Mouse (Mus musculus): ENCODE data around the gene Rsph3b. TPM values are rescaled to one million over a fixed set of nuclear protein-coding genes. Genes with fewer than 3 reads are reported as not detected.

The Rsph3b gene
- polyA plus RNA-seq, 1 experiment: 1.2 TPM

DNA sequence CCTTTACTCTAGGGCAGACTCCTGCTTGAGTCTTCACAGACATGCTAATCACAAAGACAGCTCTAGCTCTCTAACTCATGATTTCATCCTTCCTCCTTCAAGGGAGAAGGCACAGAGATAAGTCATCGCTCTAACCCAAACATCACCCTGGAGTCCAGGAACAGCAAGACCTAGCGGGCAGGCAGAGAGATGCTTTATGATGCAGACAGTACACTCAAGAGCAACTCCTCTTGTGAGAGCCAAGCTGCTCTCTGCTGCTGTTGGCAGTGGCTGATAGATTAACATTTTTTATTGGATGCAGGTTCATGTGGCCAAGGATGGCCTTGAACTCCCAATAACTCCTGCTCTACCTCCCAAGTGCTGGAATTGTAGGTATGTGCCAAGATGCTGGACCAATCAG lies 77.1 kb downstream of the Rsph3b start:
- no peaks in the 10 kb centered on the region for H3K27me3 ChIP-seq (ENCODE audit: control insufficient read depth)
- no peak overlapping the region for H3K4me3 ChIP-seq (replicated peaks)
- H3K36me3 ChIP-seq (ENCODE audit: control insufficient read depth): no peaks in the 10 kb centered on the region
- H3K4me1 ChIP-seq (ENCODE audit: control insufficient read depth): no peaks in the 10 kb centered on the region
- no peak for TF ChIP-seq GATA1 (IDR thresholded peaks at IDR 0.05; ENCODE audit: low read length)
- no peak for TF ChIP-seq TAL1 (IDR thresholded peaks at IDR 0.05; ENCODE audit: low read length)
- no peaks in the 10 kb centered on the region for H3K9me3 ChIP-seq (ENCODE audit: control insufficient read depth, low read length)

DNA sequence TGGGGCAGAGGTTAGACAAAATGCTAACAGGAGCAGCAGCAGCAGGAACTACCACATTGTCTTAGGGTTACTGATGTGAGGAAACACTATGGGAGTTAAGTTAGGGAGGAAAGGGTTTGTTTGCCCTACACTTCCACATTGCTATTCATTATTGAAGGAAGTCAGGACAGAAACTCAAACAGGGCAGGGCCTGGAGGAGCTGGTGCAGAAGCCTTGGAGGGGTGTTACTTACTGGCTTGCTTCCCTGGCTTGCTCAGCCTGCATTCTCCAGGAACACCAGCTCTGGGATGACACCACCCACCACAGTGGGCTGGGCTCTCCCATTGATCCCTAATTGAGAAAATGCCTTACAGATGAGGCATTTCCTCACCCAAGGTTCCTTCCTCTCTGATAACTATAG lies 79.7 kb downstream of the Rsph3b start:
- TF ChIP-seq GATA1 (IDR thresholded peaks at IDR 0.05; ENCODE audit: low read length) (no peak), TAL1 (IDR thresholded peaks at IDR 0.05; ENCODE audit: low read length) (no peak)
- Histone ChIP-seq H3K4me3 (replicated peaks) (no peak overlapping the region), H3K4me1 (ENCODE audit: control insufficient read depth) (no peaks in the 10 kb centered on the region)

DNA sequence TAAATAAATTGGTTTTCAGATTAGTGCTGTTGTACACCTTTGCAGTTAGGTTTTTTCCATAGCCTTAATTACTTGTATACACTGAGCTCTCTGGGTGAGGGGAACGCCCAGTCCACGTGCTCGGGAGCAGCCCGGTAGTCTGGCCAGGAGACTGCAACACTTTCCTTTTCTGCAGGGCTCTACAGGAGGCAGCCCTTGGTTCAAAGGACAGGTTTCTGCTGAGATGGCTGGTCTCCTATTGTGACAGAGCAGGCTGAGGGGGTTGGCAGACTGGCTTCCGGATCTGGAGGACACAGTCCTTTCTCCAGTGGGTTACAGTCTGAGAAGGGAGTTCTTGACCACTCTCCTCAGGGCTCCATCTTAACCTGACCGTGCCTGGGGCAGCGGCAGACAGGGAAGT lies 80.7 kb downstream of the Rsph3b start:
- H3K27me3 ChIP-seq (ENCODE audit: control insufficient read depth): peaks cover 20% of the 10 kb centered on the region
- no peaks in the 10 kb centered on the region for H3K9me3 ChIP-seq (ENCODE audit: control insufficient read depth, low read length)
- no peaks in the 10 kb centered on the region for H3K4me1 ChIP-seq (ENCODE audit: control insufficient read depth)
- no peak overlapping the region for H3K4me3 ChIP-seq (replicated peaks)
- no peaks in the 10 kb centered on the region for H3K36me3 ChIP-seq (ENCODE audit: control insufficient read depth)
- TF ChIP-seq TAL1 (IDR thresholded peaks at IDR 0.05; ENCODE audit: low read length) (no peak), GATA1 (IDR thresholded peaks at IDR 0.05; ENCODE audit: low read length) (no peak)

More for the DNA sequence above, 79.7 kb downstream of the Rsph3b start:
- H3K36me3 ChIP-seq (ENCODE audit: control insufficient read depth): no peaks in the 10 kb centered on the region
- H3K27me3 ChIP-seq (ENCODE audit: control insufficient read depth): peaks cover 10% of the 10 kb centered on the region
- H3K9me3 ChIP-seq (ENCODE audit: control insufficient read depth, low read length): no peaks in the 10 kb centered on the region

DNA sequence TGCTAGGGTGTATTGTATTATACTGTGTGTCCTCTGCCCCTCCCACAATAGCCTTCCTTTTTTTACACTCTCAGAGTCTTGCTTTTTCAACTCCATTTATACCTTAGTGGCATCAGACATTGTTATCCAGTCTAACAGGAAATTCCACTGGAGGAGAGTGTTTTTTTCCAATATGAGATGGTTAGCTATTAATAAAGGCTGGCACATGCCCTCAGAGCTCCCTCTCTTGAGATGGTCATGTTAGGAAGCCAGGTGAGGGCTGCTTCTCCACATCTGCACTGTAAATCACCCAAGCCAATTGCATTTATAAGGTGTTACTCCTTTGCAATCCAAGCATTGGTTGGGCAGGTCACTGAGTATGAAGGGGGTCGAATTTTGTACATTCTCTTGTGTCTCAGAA lies 81.9 kb downstream of the Rsph3b start:
- TF ChIP-seq GATA1 (IDR thresholded peaks at IDR 0.05; ENCODE audit: low read length) (no peak), TAL1 (IDR thresholded peaks at IDR 0.05; ENCODE audit: low read length) (no peak)
- Histone ChIP-seq H3K4me3 (replicated peaks) (no peak overlapping the region), H3K36me3 (ENCODE audit: control insufficient read depth) (no peaks in the 10 kb centered on the region), H3K4me1 (ENCODE audit: control insufficient read depth) (peaks cover 2% of the 10 kb centered on the region), H3K9me3 (ENCODE audit: control insufficient read depth, low read length) (no peaks in the 10 kb centered on the region), H3K27me3 (ENCODE audit: control insufficient read depth) (peaks cover 32% of the 10 kb centered on the region)

DNA sequence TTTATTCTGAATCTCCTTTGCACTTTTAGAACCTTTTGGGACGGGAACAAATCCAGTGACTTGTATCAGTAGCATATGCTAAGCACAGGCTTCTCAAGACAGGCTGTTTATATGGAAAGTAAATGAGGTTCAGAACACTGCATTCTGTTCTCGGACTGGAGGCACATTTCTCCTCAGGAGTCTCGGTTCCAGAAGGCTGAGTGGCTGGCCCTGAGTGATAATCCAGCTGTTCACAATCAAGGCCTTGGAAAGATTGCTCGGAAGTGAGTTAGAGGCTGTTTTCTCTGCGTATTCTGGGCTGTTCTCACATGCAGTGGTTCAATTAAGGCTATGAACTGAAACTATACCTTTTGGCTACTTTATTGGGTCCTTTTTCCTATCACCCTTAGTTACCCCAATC lies 82.9 kb downstream of the Rsph3b start:
- no peak for TF ChIP-seq TAL1 (IDR thresholded peaks at IDR 0.05; ENCODE audit: low read length)
- no peak for TF ChIP-seq GATA1 (IDR thresholded peaks at IDR 0.05; ENCODE audit: low read length)
- no peak overlapping the region for H3K4me3 ChIP-seq (replicated peaks)
- peaks cover 4% of the 10 kb centered on the region for H3K4me1 ChIP-seq (ENCODE audit: control insufficient read depth)
- H3K9me3 ChIP-seq (ENCODE audit: control insufficient read depth, low read length): no peaks in the 10 kb centered on the region
- peaks cover 42% of the 10 kb centered on the region for H3K27me3 ChIP-seq (ENCODE audit: control insufficient read depth)
- no peaks in the 10 kb centered on the region for H3K36me3 ChIP-seq (ENCODE audit: control insufficient read depth)

DNA sequence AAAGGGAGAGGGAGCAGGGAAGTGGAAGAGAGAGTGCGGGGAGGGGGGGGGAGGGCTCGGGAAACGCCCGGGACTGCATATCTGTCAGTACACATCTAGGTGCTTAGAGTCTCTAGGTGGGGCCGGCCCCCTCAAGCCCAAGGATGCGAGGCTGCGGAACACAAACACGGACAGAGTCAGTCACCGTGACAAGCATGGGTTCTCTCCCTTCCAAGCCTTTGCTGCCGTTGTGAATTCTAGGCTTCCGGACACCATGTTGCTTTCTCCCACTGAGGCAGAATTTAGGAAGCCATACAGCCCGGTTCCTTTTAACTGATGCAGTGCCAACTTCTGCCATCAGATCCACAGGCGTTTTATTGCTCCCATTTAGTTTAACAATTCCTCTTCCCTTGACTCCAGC lies 83.6 kb downstream of the Rsph3b start:
- Histone ChIP-seq H3K4me1 (ENCODE audit: control insufficient read depth) (peaks cover 4% of the 10 kb centered on the region), H3K4me3 (replicated peaks) (no peak overlapping the region), H3K9me3 (ENCODE audit: control insufficient read depth, low read length) (no peaks in the 10 kb centered on the region), H3K36me3 (ENCODE audit: control insufficient read depth) (no peaks in the 10 kb centered on the region), H3K27me3 (ENCODE audit: control insufficient read depth) (peaks cover 49% of the 10 kb centered on the region)
- no peak for TF ChIP-seq TAL1 (IDR thresholded peaks at IDR 0.05; ENCODE audit: low read length)
- TF ChIP-seq GATA1 (IDR thresholded peaks at IDR 0.05; ENCODE audit: low read length): no peak

DNA sequence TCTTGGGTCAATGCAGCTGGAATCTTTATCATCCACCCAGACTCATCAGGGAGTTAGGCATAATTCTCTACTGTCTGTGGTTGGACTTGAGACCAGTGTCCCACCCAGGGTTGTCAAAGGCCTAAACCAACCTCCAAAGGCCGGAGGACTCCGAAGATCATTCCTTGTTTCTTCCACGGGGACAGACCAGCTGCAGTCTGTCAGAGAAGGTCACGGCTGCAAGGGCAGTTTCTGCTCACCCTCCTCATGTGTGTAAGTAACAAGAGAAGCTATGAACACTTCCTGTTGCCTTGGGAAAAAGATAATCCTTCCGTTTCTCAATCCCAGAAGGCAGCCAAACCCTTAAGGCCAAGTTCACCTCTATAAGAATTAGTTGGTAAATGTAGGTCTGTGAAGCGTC lies 85.0 kb downstream of the Rsph3b start:
- H3K9me3 ChIP-seq (ENCODE audit: control insufficient read depth, low read length): no peaks in the 10 kb centered on the region
- no peak overlapping the region for H3K4me3 ChIP-seq (replicated peaks)
- H3K4me1 ChIP-seq (ENCODE audit: control insufficient read depth): peaks cover 4% of the 10 kb centered on the region
- H3K27me3 ChIP-seq (ENCODE audit: control insufficient read depth): peaks cover 53% of the 10 kb centered on the region
- TF ChIP-seq TAL1 (IDR thresholded peaks at IDR 0.05; ENCODE audit: low read length): no peak
- no peak for TF ChIP-seq GATA1 (IDR thresholded peaks at IDR 0.05; ENCODE audit: low read length)
- H3K36me3 ChIP-seq (ENCODE audit: control insufficient read depth): no peaks in the 10 kb centered on the region

DNA sequence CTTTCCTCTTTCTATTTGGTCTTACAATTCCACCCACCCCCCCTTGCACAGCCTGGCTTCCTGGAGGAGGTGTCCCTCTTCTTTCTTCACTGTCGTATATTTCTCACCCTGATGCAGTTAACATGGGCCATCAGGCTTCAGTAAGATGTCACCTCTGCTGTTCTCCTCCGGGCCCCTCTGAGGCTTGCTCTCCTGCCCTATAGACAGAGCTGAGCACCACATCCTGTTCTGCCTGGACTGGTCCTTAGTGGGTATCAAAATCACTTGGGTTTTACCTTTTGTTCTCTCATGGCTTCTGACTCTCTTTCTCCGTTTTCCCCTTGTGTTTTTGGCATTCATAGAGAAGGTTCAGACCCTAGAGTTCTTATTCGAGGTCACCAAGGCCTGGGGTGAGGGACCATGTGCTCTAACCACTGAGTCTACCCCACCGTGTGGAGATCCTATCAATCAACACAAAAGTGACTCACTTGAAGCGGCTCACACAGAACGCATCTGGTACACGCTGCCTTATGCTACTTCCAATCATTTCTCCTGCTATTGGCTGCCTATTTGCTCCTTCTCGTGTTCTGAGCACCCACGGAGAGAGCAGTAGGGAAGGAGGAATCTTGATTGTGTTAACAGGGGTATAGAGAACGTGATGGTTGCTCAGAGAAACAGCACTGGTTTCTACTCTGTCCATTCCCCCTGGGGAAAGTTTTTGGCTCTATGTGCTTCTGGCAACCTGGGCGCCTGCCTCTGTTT lies 86.3 kb downstream of the Rsph3b start:
- H3K4me3 ChIP-seq (replicated peaks): no peak overlapping the region
- H3K36me3 ChIP-seq (ENCODE audit: control insufficient read depth): no peaks in the 10 kb centered on the region
- H3K9me3 ChIP-seq (ENCODE audit: control insufficient read depth, low read length): no peaks in the 10 kb centered on the region
- H3K4me1 ChIP-seq (ENCODE audit: control insufficient read depth): peaks cover 4% of the 10 kb centered on the region
- peaks cover 53% of the 10 kb centered on the region for H3K27me3 ChIP-seq (ENCODE audit: control insufficient read depth)
- TF ChIP-seq TAL1 (IDR thresholded peaks at IDR 0.05; ENCODE audit: low read length) (no peak), GATA1 (IDR thresholded peaks at IDR 0.05; ENCODE audit: low read length) (no peak)

DNA sequence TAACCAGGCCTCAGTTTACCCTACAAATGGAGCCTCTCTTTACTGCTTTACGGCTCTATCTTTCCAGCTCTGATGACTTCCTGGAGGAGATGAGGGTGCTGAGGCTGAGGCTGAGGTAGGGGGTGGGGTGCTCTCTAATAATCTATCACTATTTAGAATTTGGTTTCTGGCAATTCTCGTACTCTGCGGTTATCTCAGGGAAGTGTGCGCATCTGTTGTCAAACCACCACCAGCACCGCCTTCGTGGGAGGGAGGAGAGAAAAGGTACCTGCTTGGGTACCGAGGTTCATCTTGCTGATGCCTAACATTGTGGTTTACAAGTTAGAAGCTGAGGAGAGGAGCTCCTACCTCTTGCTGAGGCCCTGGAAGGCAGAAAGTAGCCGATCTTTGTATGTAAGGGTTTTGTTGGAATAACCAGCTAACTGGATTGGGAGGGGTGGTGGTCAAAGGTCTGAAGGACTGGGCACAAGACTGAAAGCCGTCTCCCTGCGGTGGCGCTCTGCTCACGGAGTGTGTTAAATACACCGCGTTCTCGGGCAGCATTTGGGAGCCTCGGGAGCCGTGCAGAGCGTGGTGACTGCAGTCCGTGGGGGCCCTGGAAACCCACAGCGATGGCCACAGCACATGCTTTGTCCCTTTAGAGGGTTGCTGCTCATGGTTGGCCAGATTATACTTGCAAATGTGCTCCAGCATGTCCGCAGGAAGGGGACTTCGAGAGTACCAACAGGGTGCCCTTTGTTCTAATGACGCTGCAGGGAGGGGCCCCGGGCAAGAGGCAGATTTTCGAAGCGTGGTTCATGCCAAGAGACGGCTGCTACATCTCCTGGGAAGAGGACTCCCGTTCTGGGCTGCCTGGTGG lies 87.1 kb downstream of the Rsph3b start:
- peaks cover 53% of the 10 kb centered on the region for H3K27me3 ChIP-seq (ENCODE audit: control insufficient read depth)
- no peaks in the 10 kb centered on the region for H3K36me3 ChIP-seq (ENCODE audit: control insufficient read depth)
- no peak for TF ChIP-seq TAL1 (IDR thresholded peaks at IDR 0.05; ENCODE audit: low read length)
- no peak for TF ChIP-seq GATA1 (IDR thresholded peaks at IDR 0.05; ENCODE audit: low read length)
- H3K4me3 ChIP-seq (replicated peaks): no peak overlapping the region
- H3K9me3 ChIP-seq (ENCODE audit: control insufficient read depth, low read length): no peaks in the 10 kb centered on the region
- H3K4me1 ChIP-seq (ENCODE audit: control insufficient read depth): peaks cover 4% of the 10 kb centered on the region

All from erythroblast, embryonic 14.5 days (primary cell).